ENCODE assay signal across 20 mouse cellular contexts in the genomic region with DNA sequence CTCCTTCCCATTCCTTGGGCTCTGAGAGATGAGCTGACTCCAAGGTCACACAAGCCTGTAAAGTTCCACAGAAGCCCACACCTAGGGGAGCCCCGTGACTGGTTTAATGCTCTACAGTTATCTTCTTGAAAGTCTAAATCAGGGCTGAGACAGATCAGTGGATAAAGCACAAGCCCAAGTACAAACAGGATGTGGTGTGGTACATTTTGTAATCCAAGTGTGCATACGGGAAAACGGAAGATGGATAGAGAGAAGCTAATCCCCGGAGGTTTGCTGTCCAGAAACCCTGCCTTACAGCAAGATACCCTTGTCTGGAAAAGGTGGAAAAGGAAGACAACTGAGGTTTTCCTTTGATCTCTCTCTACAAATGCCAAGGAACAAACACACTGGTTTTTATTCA.
"Had no signal": no experiment of that assay in that cellular context is flagged by ENCODE, and none has a peak within 500 bp of the region (broad histone marks: within the 10 kb centered on the region; RNA-seq: fewer than 3 reads in every experiment).

No protein-coding gene starts in this region.

- DNase-seq: liver; liver, embryonic 13.5 days; liver, postnatal 0 days; lung, embryonic 14.5 days; retina, postnatal 1 day; right cerebral cortex, adult 18-20 months; right cerebral cortex, postnatal 25 days; right cerebral cortex, postnatal 4 days; spleen, adult 18-20 months; thymus, adult 18-20 months; thymus, postnatal 25 days; thymus, postnatal 4 days had no signal

- H3K4me1 ChIP-seq: liver, embryonic 13.5 days; liver, embryonic 15.5 days; megakaryocyte, embryonic 14.5 days; neural tube, embryonic 12.5 days had no signal

- H3K9ac ChIP-seq: liver, embryonic 13.5 days; liver, embryonic 15.5 days; liver, postnatal 0 days; lung, embryonic 14.5 days; midbrain, embryonic 13.5 days; midbrain, embryonic 15.5 days; neural tube, embryonic 12.5 days had no signal

- H3K4me3 ChIP-seq: liver, embryonic 13.5 days; liver, embryonic 15.5 days; megakaryocyte, embryonic 14.5 days; midbrain, embryonic 13.5 days; midbrain, embryonic 15.5 days; neural tube, embryonic 12.5 days had no signal

- H3K9me3 ChIP-seq: liver, embryonic 13.5 days; liver, embryonic 15.5 days; midbrain, embryonic 13.5 days; midbrain, embryonic 15.5 days; neural tube, embryonic 12.5 days had no signal

- H3K27me3 ChIP-seq: liver, embryonic 13.5 days; liver, embryonic 15.5 days; megakaryocyte, embryonic 14.5 days; midbrain, embryonic 13.5 days; midbrain, embryonic 15.5 days; neural tube, embryonic 12.5 days had no signal

- ATAC-seq: liver, postnatal 0 days; midbrain, embryonic 13.5 days; midbrain, embryonic 15.5 days had no signal

- H3K36me3 ChIP-seq: liver, embryonic 13.5 days; liver, embryonic 15.5 days; midbrain, embryonic 13.5 days; midbrain, embryonic 15.5 days; neural tube, embryonic 12.5 days had no signal

- H3K27ac ChIP-seq: liver, embryonic 13.5 days; liver, embryonic 15.5 days; macrophage; midbrain, embryonic 13.5 days; midbrain, embryonic 15.5 days; neural tube, embryonic 12.5 days had no signal

- H3K4me2 ChIP-seq: liver, embryonic 11.5 days; liver, embryonic 13.5 days; liver, embryonic 15.5 days; lung, embryonic 14.5 days; midbrain, embryonic 11.5 days; midbrain, embryonic 13.5 days; midbrain, embryonic 15.5 days; neural tube, embryonic 12.5 days had no signal
